20 mouse cellular contexts compared by ENCODE assay signal in the genomic region with DNA sequence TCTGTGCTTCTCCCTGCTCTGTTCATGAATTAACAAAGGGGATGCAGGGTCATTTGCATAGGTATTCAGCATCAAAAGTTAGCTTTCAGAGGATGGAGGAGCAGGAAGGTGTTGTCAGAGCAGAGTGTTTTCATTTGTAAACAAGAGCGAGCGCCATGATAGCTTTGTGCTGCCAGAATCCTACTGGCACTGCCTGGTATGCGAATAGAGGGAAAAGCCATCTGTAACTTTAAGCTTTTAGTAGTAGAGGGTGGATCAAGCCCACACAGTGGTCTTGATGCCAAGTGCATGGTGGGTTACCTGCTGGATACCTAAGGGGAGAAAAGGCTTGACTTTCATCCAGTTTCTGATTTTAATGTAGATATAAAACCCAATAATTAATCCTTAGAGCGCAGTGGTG. TPM values are rescaled to one million over a fixed set of nuclear protein-coding genes. Genes with fewer than 3 reads are reported as not detected.
A peak's percentile ranks its signal among the peaks of the same experiment; 100 is the strongest.
DNase-seq lines count a peak whose midpoint lies in the region; ATAC-seq lines count a peak whose summit lies in the region.
"Had no signal": no experiment of that assay in that cellular context is flagged by ENCODE, and none has a peak within 500 bp of the region (broad histone marks: within the 10 kb centered on the region; RNA-seq: fewer than 3 reads in every experiment).

No protein-coding gene starts in this region.

- no peaks in the 10 kb centered on the region; the same call in 1 of the 2 replicates for H3K4me1 ChIP-seq in forebrain, embryonic 16.5 days (replicated peaks; ENCODE audit: control insufficient read depth, insufficient read depth, low read length)
- H3K4me1 ChIP-seq in forebrain, embryonic 12.5 days, result no peaks in the 10 kb centered on the region
- H3K4me1 ChIP-seq: embryonic facial prominence, embryonic 10.5 days; heart, embryonic 13.5 days; hindbrain, embryonic 12.5 days had no signal

- WGBS in forebrain, embryonic 16.5 days, result 55% methylated on average over 4 of the region's 4 CpGs
- WGBS in forebrain, embryonic 12.5 days, result 70% methylated on average over 4 of the region's 4 CpGs

- ATAC-seq in forebrain, embryonic 16.5 days, result peak; percentile 72
- ATAC-seq in forebrain, embryonic 12.5 days (ENCODE audit: low FRiP score), result no peak
- ATAC-seq: hindbrain, embryonic 16.5 days; inflammation-experienced regulatory T-cells, adult 6 months; intestine, postnatal 0 days; Patski had no signal

- H3K27me3 ChIP-seq in forebrain, embryonic 16.5 days (replicated peaks; ENCODE audit: control insufficient read depth, insufficient read depth, low read length), result no peaks in the 10 kb centered on the region
- no peaks in the 10 kb centered on the region for H3K27me3 ChIP-seq in forebrain, embryonic 12.5 days
- H3K27me3 ChIP-seq: heart, embryonic 13.5 days; hindbrain, embryonic 12.5 days had no signal

- H3K27ac ChIP-seq in forebrain, embryonic 16.5 days (ENCODE audit: low read length), result no peak overlapping the region; the same call in 1 of the 2 replicates
- H3K27ac ChIP-seq in forebrain, embryonic 12.5 days, result no peak overlapping the region
- H3K27ac ChIP-seq: embryonic facial prominence, embryonic 10.5 days; gastrocnemius, adult 2 months; heart, embryonic 13.5 days; hindbrain, embryonic 12.5 days had no signal

- no peak overlapping the region for H3K9ac ChIP-seq in forebrain, embryonic 16.5 days (replicated peaks; ENCODE audit: low read depth, low read length)
- H3K9ac ChIP-seq in forebrain, embryonic 12.5 days, result no peak overlapping the region
- H3K9ac ChIP-seq: heart, embryonic 13.5 days; hindbrain, embryonic 12.5 days had no signal

- H3K4me2 ChIP-seq in forebrain, embryonic 16.5 days (ENCODE audit: low read length), result no peak overlapping the region
- no peak overlapping the region for H3K4me2 ChIP-seq in forebrain, embryonic 12.5 days
- H3K4me2 ChIP-seq: heart, embryonic 13.5 days; hindbrain, embryonic 12.5 days had no signal

- no peak overlapping the region for H3K4me3 ChIP-seq in forebrain, embryonic 16.5 days (replicated peaks; ENCODE audit: low read length)
- no peak overlapping the region for H3K4me3 ChIP-seq in forebrain, embryonic 12.5 days (replicated peaks)
- H3K4me3 ChIP-seq: embryonic facial prominence, embryonic 10.5 days; gastrocnemius, adult 2 months; heart, embryonic 13.5 days; hindbrain, embryonic 12.5 days had no signal

- no peaks in the 10 kb centered on the region for H3K9me3 ChIP-seq in forebrain, embryonic 16.5 days (ENCODE audit: control insufficient read depth, low read length)
- no peaks in the 10 kb centered on the region for H3K9me3 ChIP-seq in forebrain, embryonic 12.5 days
- H3K9me3 ChIP-seq: embryonic facial prominence, embryonic 10.5 days; heart, embryonic 13.5 days; hindbrain, embryonic 12.5 days had no signal

- DNase-seq in cerebellum, postnatal 14 days, result peak; percentile 49 to 68
- no peak for DNase-seq in cerebellum, adult 11-12 months
- peak; percentile 22 to 69 for DNase-seq in layer of hippocampus, postnatal 14 days (ENCODE audit: low spot score in 2 of 2)
- no peak for DNase-seq in layer of hippocampus, adult 18-20 months (ENCODE audit: low spot score in 2 of 2)
- no peak for DNase-seq in testis, postnatal 14 days (ENCODE audit: low spot score)
- no peak for DNase-seq in frontal cortex, postnatal 36 days (ENCODE audit: low spot score in 2 of 2)
- DNase-seq: adrenal gland, adult 8-10 months; adrenal gland, postnatal 36 days; gastrocnemius, adult 2 months; gastrocnemius, postnatal 25 days; heart, postnatal 4 days had no signal

- H3K36me3 ChIP-seq in forebrain, embryonic 16.5 days (ENCODE audit: control insufficient read depth, insufficient read depth), result no peaks in the 10 kb centered on the region
- H3K36me3 ChIP-seq in forebrain, embryonic 12.5 days (replicated peaks), result no peaks in the 10 kb centered on the region
- H3K36me3 ChIP-seq: embryonic facial prominence, embryonic 10.5 days; heart, embryonic 13.5 days; hindbrain, embryonic 12.5 days had no signal

RNA-seq across cellular contexts. Expression of a gene that starts 40.1 kb away (rescaled TPM):
- polyA plus RNA-seq in forebrain, embryonic 16.5 days (2015; fragmentation: Nextera tagmentation; extraction: Ambion mirVana), result 0.22 and 0.24 TPM in 2 replicates
- 0.05 TPM in 1 of 2 replicates, not detected in the other for polyA plus RNA-seq in forebrain, embryonic 12.5 days (2016; fragmentation: Nextera tagmentation; extraction: Ambion mirVana)
- 1 to 10 TPM; 1.3 to 1.4 TPM for total RNA-seq in layer of hippocampus, postnatal 14 days (2021)
- total RNA-seq in layer of hippocampus, adult 18-20 months (2021), result 1 to 10 TPM; 3.4 to 4.5 TPM

Comparison
In these comparisons a context has a peak if more than half of its experiments do, and no peak if none do; other contexts are left out.
1. DNase-seq: peak in cerebellum, postnatal 14 days (2 of 2) and layer of hippocampus, postnatal 14 days (2 of 2); none in cerebellum, adult 11-12 months (single experiment), layer of hippocampus, adult 18-20 months (0 of 2), testis, postnatal 14 days (single experiment) and frontal cortex, postnatal 36 days (0 of 2).